Mouse (Mus musculus): ENCODE measurements around the gene Gp6. TPM values are rescaled to one million over a fixed set of nuclear protein-coding genes. Genes with fewer than 3 reads are reported as not detected.

Gp6 gene
- under 1 TPM in 1 of 2 experiments, not detected in 1; 0.09 TPM for total RNA-seq (2023)

DNA sequence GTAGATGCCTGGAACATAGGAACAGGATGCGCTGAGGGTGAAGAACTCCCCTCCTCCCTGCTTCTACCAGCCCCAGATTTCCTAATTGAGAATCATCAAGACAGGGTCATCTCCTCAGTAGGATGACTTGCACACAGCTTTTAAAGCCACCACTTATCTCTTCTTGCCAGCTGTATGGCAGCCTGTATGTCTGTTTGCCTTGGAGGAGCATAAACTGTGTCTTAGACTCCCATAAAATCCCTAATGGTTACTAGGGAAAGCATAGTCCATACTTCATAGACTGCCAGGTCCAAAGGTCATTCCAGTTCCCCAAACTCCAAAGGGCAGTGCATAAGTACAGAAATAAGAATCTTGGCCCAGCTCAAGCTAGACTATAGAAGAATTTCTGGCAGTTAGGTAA, at the start of gene Gp6:
Gp6 (minus strand) TSS at position 15 of the 400 bp plus-strand sequence.

DNA sequence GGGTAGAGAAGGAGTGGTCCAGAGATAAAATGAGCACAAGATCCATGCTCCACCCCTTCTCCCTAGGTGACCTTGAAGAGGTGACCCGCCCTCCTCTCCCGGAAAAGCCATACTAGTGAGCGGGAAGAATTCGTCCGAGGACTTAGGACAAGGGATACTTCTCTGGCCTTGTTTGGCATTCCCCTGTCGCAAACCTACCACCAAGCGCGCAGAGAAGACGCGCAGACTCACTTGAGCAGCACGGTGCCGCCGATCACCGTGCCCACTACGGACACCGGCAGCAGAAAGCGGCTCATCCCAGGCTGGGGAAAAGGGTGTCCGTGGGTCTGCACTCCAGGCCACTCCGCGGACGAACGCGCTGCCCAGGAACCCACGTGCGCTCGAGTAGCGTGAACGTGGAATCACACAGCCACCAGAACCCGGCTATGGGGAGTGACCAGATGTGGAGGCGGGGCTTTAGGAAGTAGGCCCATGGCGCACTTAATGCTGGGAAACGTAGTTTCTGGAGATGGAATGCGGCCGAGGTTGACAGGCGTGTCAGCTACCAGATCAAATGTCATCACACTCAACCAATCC, 47.8 kb upstream of the Gp6 start, which contains the start of gene Rdh13:
Rdh13 (minus strand) TSS at position 434 of the 576 bp plus-strand sequence.

DNA sequence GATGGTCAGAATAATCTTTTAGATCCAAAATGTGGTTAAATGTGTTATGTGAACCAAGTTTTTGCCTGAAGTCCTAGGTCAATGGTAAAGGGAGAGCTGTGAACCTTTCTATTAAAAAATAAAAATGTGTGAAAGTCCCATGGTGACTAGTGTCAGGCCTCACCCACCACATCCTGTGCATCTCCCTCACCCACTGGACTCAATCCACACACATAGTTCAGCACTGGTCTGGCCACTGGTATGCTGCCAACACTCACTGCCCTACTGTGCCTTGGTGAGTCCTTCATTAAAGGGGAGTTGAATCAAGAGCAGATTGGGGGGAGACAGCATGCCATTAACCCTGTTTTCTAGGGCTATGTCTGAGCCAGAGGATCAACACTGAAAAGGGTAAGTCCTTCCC, 60.0 kb downstream of the Gp6 start, which contains the start of gene Ncr1:
Ncr1 (plus strand) TSS at position 216 of the 400 bp plus-strand sequence.

Other genes with a start within 250 kb of the Gp6 start
- gene Leng9, start 247.4 kb downstream of the Gp6 start, total RNA-seq (2023) = 10 to 100 TPM; 22.2 to 26.5 TPM
- gene Cdc42ep5, start 232.9 kb downstream of the Gp6 start, total RNA-seq (2023) = not detected
- gene Lilra5, start 160.0 kb downstream of the Gp6 start, total RNA-seq (2023) = 10 to 100 TPM; 25.6 to 26.7 TPM
- not detected for gene Ncr1, start 60.0 kb downstream of the Gp6 start, total RNA-seq (2023)
- 1 to 10 TPM; 5.4 to 7.3 TPM for gene Rdh13, start 47.9 kb upstream of the Gp6 start, total RNA-seq (2023)
- gene Eps8l1, start 62.9 kb upstream of the Gp6 start, total RNA-seq (2023) = 1 to 10 TPM; 7.9 to 9.9 TPM
- 100 to 1,000 TPM; 351 to 356 TPM for gene Ppp1r12c, start 103.9 kb upstream of the Gp6 start, total RNA-seq (2023)
- not detected for gene Tnnt1, start 118.6 kb upstream of the Gp6 start, total RNA-seq (2023)
- gene Tnni3, start 126.5 kb upstream of the Gp6 start, total RNA-seq (2023) = 1 to 10 TPM; 3.3 to 4.2 TPM
- 1 to 10 TPM; 3.7 to 4.3 TPM for gene Dnaaf3, start 134.7 kb upstream of the Gp6 start, total RNA-seq (2023)
- gene Syt5, start 149.8 kb upstream of the Gp6 start, total RNA-seq (2023) = 1 to 10 TPM in 1 of 2 experiments, not detected in 1; 1.2 TPM
- under 1 TPM; 0.49 to 0.66 TPM for gene Ptprh, start 206.3 kb upstream of the Gp6 start, total RNA-seq (2023)
- gene Tmem86b, start 233.7 kb upstream of the Gp6 start, total RNA-seq (2023) = 10 to 100 TPM; 31.8 to 32.8 TPM